Mouse (Mus musculus): ENCODE measurements around the gene Anapc4. TPM values are rescaled to one million over a fixed set of nuclear protein-coding genes. Genes with fewer than 3 reads are reported as not detected.

The Anapc4 gene
- total RNA-seq, 2 experiments from 2014 or later = 35.2 to 37.7 TPM

DNA sequence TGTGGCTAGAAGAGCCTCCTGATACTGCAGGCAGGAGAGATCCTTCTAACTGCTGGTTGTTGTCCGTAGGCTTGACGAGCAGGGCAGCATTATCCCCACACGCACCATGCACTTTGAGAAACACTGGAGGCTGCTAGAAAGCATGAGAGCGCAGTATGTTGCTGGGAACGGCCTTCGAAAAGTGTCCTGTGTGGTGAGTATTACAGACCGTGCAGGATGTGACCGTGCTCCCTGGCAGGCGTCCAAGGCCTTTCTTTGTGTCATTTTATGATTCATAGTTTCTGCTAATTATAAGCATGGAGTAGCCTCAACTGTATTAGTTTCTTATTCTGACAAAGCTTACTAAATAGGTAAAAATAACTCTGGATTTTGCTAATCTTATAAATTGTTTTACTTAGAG lies 32.0 kb downstream of the Anapc4 start:
- DNase-seq = peak; percentile 47
- intact Hi-C loops (cut with DNase I; ENCODE audit: low total_unique reads) = no loop called here

GRCm38 (mm10) chr5:52866361-52867155 lies 32.7 kb downstream of the Anapc4 start:
- DNase-seq = no peak
- intact Hi-C loops (cut with DNase I; ENCODE audit: low total_unique reads) = no loop called here

DNA sequence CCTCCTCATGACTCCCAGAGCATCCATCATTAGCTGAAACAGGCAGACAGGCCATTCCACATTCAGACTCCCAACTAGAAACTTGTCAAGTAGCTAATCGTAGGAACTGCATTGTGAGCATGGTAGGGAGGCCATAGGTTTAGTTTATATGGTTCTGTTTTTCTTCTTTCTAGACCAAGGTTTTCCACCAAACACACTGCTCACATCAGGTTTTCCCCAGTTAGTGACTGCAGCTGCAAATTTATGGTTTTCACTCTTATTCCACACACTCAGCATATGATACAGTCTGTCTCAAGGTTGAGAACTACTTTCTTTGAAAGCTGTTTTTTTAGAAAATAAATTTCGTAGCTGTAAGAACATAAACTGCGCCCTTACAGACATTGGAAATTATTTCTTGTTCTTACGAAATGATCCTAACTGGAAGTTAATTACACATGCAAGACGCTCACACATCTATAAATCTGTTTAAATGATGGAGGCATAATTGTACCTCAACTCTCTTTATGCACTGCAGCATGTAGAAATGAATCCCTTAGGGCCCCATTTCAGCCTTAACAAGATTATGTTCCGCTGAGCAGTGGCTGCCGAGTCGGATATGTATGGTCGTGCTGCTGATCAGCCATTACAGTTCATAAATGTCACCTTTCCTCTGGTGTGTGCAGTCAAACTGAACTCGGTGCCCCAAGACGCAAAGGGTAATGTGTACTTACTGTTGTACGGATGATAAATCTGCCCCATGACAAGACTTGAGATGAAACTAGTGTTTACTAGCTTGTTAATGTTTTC lies 35.3 kb downstream of the Anapc4 start:
- intact Hi-C loops (cut with DNase I; ENCODE audit: low total_unique reads) = no loop called here
- no peak for DNase-seq

GRCm38 (mm10) chr5:52871461-52871860 lies 37.6 kb downstream of the Anapc4 start:
- intact Hi-C loops (cut with DNase I; ENCODE audit: low total_unique reads) = no loop called here
- no peak for DNase-seq

DNA sequence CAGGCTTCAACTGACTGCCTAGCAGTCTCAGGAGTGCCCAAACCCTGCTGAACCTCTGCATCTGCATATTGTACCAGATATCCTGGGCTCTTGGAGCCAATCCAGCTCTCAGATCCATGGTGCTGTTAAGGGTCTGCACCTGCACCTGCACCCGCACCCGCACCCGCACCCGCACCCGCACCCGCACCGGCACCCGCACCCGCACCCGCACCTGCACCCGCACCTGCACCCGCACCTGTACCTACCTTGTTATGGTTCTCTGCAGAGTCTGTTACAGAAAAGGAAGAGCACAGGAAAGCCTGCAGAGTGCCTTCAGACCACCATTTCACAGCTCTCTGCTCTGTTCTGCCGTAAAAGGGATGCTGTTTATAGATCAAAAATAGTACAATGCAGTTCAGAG lies 38.2 kb downstream of the Anapc4 start:
- no peak for DNase-seq
- intact Hi-C loops (cut with DNase I; ENCODE audit: low total_unique reads) = no loop called here

DNA sequence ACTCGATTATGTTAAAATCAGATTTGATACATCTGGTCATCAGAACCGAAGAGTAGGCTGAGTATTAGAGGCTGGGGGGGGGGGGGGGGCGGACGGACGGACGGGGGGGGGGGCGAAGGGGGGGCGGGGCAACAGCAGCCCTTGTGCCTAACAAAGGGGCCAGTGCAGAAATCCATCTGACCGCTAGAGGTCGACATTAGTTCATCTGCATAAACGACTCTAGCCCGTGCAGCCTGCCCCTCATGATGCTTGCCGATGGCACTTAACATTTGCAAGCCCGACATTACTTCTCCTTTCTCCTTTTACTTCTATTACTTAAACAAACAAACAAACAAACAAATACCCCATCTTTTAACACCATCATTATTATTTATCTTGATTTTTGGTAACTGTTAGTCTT lies 45.0 kb downstream of the Anapc4 start:
- DNase-seq = peak; percentile 40
- intact Hi-C loops (cut with DNase I; ENCODE audit: low total_unique reads) = no loop called here

DNA sequence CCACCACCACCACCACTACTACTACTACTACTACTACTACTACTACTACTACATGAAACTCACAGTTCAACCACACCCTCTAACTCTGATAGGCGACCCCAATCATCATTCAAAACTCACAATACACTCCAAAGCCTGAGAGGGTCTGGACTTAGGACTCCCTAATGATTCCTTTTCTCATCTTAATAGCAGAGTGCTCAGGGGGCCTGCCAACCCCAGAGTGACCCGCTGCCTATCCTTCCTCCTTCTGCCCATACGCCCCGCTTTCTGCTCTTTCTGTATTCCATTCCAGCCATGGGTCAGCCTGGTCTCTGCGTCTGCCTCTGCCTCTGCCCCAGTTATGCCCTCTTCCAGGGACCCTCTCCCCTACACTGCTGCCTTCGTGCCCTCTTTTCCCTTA lies 46.1 kb downstream of the Anapc4 start:
- no peak for DNase-seq
- intact Hi-C loops (cut with DNase I; ENCODE audit: low total_unique reads) = loop anchor here (10.0 kb wide), 1 partner anchor 225 kb away; no protein-coding TSS in a partner anchor

DNA sequence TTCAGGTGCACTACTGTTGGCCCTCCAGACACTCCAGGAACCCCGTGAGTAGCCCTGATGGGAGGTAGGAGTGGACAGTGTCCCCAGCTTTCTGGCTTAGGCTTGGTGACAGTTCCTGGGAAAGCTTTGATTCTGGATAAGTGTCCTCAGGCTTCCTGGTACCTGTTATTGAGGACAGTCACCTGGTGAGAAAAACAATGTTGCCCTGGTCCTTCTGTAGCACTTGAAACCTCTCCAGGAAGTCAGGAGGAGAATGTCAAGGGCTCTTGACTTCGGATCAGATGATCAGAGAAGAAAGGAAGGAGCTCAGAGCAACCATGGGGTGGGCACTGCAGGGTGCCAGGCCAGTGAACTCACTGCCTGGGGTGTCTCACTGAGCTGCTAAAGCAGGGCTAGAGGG lies 48.6 kb downstream of the Anapc4 start:
- intact Hi-C loops (cut with DNase I; ENCODE audit: low total_unique reads) = loop anchor here (10.0 kb wide), 1 partner anchor 222 kb away; no protein-coding TSS in a partner anchor
- DNase-seq = no peak

DNA sequence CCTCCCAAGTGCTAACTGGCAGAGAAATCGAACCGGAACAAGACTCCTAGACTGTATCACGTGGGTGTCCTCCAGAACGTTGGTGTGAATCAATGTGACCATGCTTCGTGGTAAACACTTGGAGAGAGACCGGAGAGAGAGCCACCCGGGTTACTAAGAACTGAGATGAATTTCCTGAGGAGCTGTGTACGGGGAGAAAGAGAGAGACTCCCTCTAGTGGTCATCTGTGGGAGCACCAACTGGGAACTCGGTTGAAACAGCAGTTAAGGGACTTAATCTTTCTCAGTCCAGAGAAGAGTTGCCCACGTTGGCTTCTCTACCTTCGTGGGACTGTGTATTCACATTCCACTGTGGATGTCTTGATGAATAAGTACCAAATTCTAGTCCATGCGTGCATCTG lies 53.3 kb downstream of the Anapc4 start:
- intact Hi-C loops (cut with DNase I; ENCODE audit: low total_unique reads) = loop anchor here (10.0 kb wide), 1 partner anchor 218 kb away; no protein-coding TSS in a partner anchor
- DNase-seq = no peak

- intact Hi-C loops (cut with DNase I; ENCODE audit: low total_unique reads) = loop anchor here (10.0 kb wide), 1 partner anchor 215 kb away; no protein-coding TSS in a partner anchor
- DNase-seq = no peak
Measured at GRCm38 (mm10) chr5:52889919-52890318, 56.1 kb downstream of the Anapc4 start.

GRCm38 (mm10) chr5:52891949-52892835 lies 58.4 kb downstream of the Anapc4 start:
- intact Hi-C loops (cut with DNase I; ENCODE audit: low total_unique reads) = no loop called here
- no peak for DNase-seq

DNA sequence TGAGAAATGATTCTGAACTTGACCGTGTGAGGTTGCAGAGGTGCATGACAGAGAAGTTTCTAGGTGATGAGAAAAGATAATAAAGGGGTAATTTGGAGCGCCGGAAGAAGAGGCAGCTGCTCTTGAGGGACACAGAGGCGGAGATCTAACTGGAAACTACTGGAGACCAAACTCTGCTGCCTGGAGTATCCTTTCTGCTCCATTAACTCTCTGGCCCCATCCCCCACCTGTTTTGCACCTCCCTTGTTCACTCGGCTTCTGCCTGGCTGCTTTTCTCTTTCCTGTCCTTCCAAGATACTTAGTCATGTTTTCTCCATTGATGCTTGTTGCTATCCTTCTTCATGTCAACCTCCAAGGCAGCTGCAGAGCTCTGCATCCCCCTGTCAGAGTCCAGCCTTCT lies 60.1 kb downstream of the Anapc4 start:
- intact Hi-C loops (cut with DNase I; ENCODE audit: low total_unique reads) = no loop called here
- no peak for DNase-seq

- intact Hi-C loops (cut with DNase I; ENCODE audit: low total_unique reads) = no loop called here
- no peak for DNase-seq
Measured at GRCm38 (mm10) chr5:52904246-52904645, 70.4 kb downstream of the Anapc4 start.

GRCm38 (mm10) chr5:52904671-52905070 lies 70.9 kb downstream of the Anapc4 start:
- DNase-seq = no peak
- intact Hi-C loops (cut with DNase I; ENCODE audit: low total_unique reads) = no loop called here

- intact Hi-C loops (cut with DNase I; ENCODE audit: low total_unique reads) = no loop called here
- DNase-seq = no peak
Measured at GRCm38 (mm10) chr5:52908246-52908645, 74.4 kb downstream of the Anapc4 start.

- no peak for DNase-seq
Measured at GRCm38 (mm10) chr5:52910159-52910591, 76.4 kb downstream of the Anapc4 start.

GRCm38 (mm10) chr5:52911286-52911870 lies 77.6 kb downstream of the Anapc4 start:
- DNase-seq = no peak
- intact Hi-C loops (cut with DNase I; ENCODE audit: low total_unique reads) = no loop called here

More at GRCm38 (mm10) chr5:52910159-52910591, 76.4 kb downstream of the Anapc4 start:
- intact Hi-C loops (cut with DNase I; ENCODE audit: low total_unique reads) = no loop called here

GRCm38 (mm10) chr5:52913711-52914110 lies 79.9 kb downstream of the Anapc4 start:
- DNase-seq = no peak
- intact Hi-C loops (cut with DNase I; ENCODE audit: low total_unique reads) = no loop called here

- no peak for DNase-seq
- intact Hi-C loops (cut with DNase I; ENCODE audit: low total_unique reads) = no loop called here
Measured at GRCm38 (mm10) chr5:52916186-52916585, 82.4 kb downstream of the Anapc4 start.
